Mouse (Mus musculus) heart, postnatal 25 days (tissue): ENCODE results near the gene Dmbt1. TPM values are rescaled to one million over a fixed set of nuclear protein-coding genes. Genes with fewer than 3 reads are reported as not detected.

Source experiments
- DNase-seq: peaks from one replicate; pipeline ENCODE4 v3.0.0; 2022; ENCODE audit warnings: low spot score
- intact Hi-C: fragments of 180-260 bp; cut with DNase I; formaldehyde crosslinking; loops from one replicate; pipeline ENCODE4 v1.15.1; 2025
- total RNA-seq, 2 experiments: library from RNA; stranded (reverse); gene quantifications; 2 replicates each; pipeline ENCODE4 v1.2.3; 2021

Gene Dmbt1
- total RNA-seq, 2 experiments from 2014 or later, result not detected

- intact Hi-C loops, result no loop called here
- no peak for DNase-seq
These were observed 130.4 kb downstream of the Dmbt1 start for GRCm38 (mm10) chr7:131162251-131162650.

GRCm38 (mm10) chr7:131167771-131168170 is 135.9 kb downstream of the Dmbt1 start:
- DNase-seq, result no peak
- intact Hi-C loops, result no loop called here

- intact Hi-C loops, result no loop called here
- no peak for DNase-seq
These were observed 137.2 kb downstream of the Dmbt1 start for GRCm38 (mm10) chr7:131169099-131169498.

Other genes starting within 250 kb of the Dmbt1 start
- gene Plekha1, start 166.3 kb upstream of the Dmbt1 start, total RNA-seq, result 10 to 100 TPM; 37.3 to 42.6 TPM
- 100 to 1,000 TPM; 122 to 142 TPM for gene Htra1, start 95.9 kb upstream of the Dmbt1 start, total RNA-seq
- not detected for gene 4933402N03Rik, start 114.3 kb downstream of the Dmbt1 start, total RNA-seq
- gene 5430419D17Rik, start 142.3 kb downstream of the Dmbt1 start, total RNA-seq, result 10 to 100 TPM; 12.2 to 13.0 TPM